Mouse (Mus musculus): ENCODE data around the gene Zfp583. TPM values are rescaled to one million over a fixed set of nuclear protein-coding genes. Genes with fewer than 3 reads are reported as not detected.
"Not testable (repeated sequence)": the region's sequence is repeated elsewhere in the genome, so short reads cannot be mapped to it uniquely, and the experiment has no call there.

Gene Zfp583
- polyA plus RNA-seq, 1 experiment: 5.6 TPM

DNA sequence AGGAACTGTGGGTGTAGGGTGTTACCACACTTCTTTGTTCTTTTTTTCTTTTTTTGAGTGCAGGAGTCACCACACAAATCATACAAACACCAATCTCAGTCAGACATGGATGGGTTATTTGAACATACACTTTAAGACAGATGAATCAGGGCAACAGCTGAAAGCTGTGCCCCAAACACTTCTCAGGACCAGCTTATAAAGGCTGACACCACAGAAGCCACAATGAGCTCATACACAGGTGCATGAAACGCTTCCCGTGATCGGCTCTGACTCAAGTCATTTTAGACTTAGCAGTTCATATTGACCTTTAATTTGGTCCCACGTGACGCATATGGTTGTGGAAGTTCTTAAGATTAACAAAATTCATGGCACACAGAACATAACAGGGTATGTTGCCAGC, 8.8 kb upstream of the Zfp583 start:
- WGBS: 85% methylated on average over 5 of the region's 5 CpGs
- H3K4me3 ChIP-seq (replicated peaks; ENCODE audit: insufficient read depth, low read depth, low read length): no peak overlapping the region
- H3K4me1 ChIP-seq (ENCODE audit: control insufficient read depth, insufficient read depth, low read length): no peaks in the 10 kb centered on the region
- no peak overlapping the region for H3K27ac ChIP-seq (ENCODE audit: insufficient read depth, low read length)
- no peaks in the 10 kb centered on the region for H3K27me3 ChIP-seq (ENCODE audit: control insufficient read depth, insufficient read depth, low read length)
- no peak for TF ChIP-seq POLR2A (IDR thresholded peaks at IDR 0.05; ENCODE audit: borderline replicate concordance, insufficient read depth, low read length)
- TF ChIP-seq CTCF (IDR thresholded peaks at IDR 0.05; ENCODE audit: borderline replicate concordance, insufficient read depth, low read depth, low read length): no peak
- DNase-seq: no peak

DNA sequence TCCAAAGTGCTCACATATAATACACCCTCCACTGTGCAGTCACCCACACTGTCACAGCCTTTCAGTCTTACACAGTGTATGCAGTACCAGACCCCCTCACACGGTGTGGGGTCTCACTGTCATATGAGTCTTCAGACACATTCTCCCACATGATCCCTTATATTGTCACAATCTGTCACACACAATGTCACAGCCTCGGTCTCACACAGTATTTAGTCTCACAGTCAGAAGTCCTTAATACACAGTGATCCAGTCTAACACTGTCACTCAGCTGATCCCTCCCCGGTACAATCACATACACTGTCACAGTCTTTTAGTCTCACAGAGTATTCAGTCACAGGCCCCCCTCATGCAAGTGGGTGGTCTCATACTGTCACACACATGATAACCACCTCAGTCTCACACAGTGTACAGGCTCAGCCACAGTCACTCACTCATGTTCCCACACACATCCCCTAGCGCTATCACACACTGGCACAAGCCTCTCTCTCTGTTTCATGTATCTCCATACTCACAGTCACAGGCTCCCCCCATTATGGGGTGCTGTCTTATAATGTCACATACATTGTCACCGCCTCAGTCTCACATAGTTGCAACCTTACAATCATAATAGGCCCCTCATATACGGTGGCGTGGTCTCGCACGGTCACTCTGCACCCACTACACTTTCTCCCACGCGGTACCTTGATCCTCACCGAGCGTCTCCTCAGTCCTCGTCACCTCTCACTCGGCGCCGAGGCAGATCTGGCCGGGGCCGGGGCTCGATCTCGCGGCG, 440 bp downstream of the Zfp583 start:
- Histone ChIP-seq H3K4me3 (replicated peaks; ENCODE audit: insufficient read depth, low read depth, low read length) (peak overlapping the region; percentile 99), H3K27ac (ENCODE audit: insufficient read depth, low read length) (peak overlapping the region; percentile 65; the same call in 1 of the 2 replicates), H3K27me3 (ENCODE audit: control insufficient read depth, insufficient read depth, low read length) (no peaks in the 10 kb centered on the region), H3K4me1 (ENCODE audit: control insufficient read depth, insufficient read depth, low read length) (peaks cover 4% of the 10 kb centered on the region; the same call in 1 of the 2 replicates)
- TF ChIP-seq CTCF (IDR thresholded peaks at IDR 0.05; ENCODE audit: borderline replicate concordance, insufficient read depth, low read depth, low read length) (no peak), POLR2A (IDR thresholded peaks at IDR 0.05; ENCODE audit: borderline replicate concordance, insufficient read depth, low read length) (no peak)
- peak in 1 of 2 experiments; percentile 20 for DNase-seq
- 7% methylated on average over 23 of the region's 23 CpGs for WGBS

DNA sequence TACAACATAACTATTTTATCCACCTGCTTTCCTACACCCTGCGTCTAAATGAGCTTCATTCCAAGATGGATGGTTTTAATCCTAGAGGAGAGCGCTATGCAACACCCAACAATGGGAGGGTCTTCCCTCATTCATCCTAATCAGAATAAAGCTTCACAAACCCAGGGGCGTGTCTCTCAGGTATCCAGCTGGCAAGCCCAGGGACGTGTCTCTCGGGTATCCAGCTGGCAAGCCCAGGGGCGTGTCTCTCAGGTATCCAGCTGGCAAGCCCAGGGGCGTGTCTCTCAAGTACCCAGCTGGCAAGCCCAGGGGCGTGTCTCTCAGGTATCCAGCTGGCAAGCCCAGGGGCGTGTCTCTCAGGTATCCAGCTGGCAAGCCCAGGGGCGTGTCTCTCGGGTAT, 30.3 kb downstream of the Zfp583 start:
- not testable (repeated sequence) for DNase-seq; H3K27ac ChIP-seq (ENCODE audit: insufficient read depth, low read length); H3K4me1 ChIP-seq (ENCODE audit: control insufficient read depth, insufficient read depth, low read length); H3K4me3 ChIP-seq (replicated peaks; ENCODE audit: insufficient read depth, low read depth, low read length); H3K27me3 ChIP-seq (ENCODE audit: control insufficient read depth, insufficient read depth, low read length)
- 84% methylated on average over 11 of the region's 11 CpGs for WGBS

DNA sequence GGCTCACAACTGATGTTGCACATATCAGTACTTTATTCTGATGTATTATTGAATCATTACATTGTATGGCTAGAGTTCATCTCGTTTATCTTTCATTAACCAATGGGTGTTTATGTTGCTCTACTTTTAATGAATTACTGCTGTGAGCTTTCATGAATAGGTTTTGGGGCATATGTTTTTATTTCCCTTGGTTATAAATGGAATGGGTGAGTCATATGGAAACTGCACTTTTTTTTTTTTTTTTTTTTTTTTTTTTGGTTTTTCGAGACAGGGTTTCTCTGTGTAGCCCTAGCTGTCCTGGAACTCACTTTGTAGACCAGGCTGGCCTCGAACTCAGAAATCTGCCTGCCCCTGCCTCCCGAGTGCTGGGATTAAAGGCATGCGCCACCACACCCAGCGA, 40.0 kb downstream of the Zfp583 start:
- not testable (repeated sequence) for H3K4me3 ChIP-seq (replicated peaks; ENCODE audit: insufficient read depth, low read depth, low read length); H3K27me3 ChIP-seq (ENCODE audit: control insufficient read depth, insufficient read depth, low read length); DNase-seq; H3K27ac ChIP-seq (ENCODE audit: insufficient read depth, low read length)
- 0 out of 2 replicates have a peak, but pooled peaks cover 10% of the 10 kb centered on the region for H3K4me1 ChIP-seq (ENCODE audit: control insufficient read depth, insufficient read depth, low read length)
- WGBS: 83% methylated on average over 6 of the region's 6 CpGs

DNA sequence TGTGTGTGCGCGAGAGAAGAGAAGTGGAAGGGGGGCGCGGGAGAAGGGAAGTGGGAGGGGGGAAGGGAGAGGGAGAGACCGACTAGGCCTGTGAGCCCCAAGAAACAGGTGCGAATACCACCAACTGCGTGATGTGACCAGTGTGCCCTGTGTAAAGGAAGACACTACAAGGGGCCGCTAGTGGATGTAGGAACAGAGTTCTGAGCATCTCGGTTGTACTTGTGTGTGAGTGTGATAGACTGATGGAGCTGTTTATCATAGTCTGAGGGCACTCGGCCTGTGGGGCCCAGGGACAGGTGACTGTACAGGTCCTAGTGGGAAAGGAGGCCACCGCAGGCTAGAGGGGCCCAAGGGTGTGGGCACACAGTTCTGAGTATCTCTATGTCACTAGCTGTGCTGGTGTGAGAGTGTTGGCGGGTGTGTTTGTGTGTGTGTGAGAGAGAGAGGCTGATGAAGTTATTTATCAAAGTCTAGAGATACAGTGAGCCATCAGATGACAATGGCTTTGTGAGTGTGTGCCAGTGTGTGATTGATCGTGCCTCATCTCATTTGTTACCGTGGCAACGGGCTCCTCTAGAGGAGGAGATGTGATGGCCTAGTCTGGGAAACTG, 44.1 kb downstream of the Zfp583 start:
- H3K4me1 ChIP-seq (ENCODE audit: control insufficient read depth, insufficient read depth, low read length): 0 out of 2 replicates have a peak, but pooled peaks cover 10% of the 10 kb centered on the region
- H3K4me3 ChIP-seq (replicated peaks; ENCODE audit: insufficient read depth, low read depth, low read length): peak overlapping the region; percentile 61
- no peaks in the 10 kb centered on the region for H3K27me3 ChIP-seq (ENCODE audit: control insufficient read depth, insufficient read depth, low read length)
- no peak overlapping the region for H3K27ac ChIP-seq (ENCODE audit: insufficient read depth, low read length)
- 9% methylated on average over 15 of the region's 15 CpGs for WGBS
- no peak for TF ChIP-seq CTCF (IDR thresholded peaks at IDR 0.05; ENCODE audit: borderline replicate concordance, insufficient read depth, low read depth, low read length)
- no peak for TF ChIP-seq POLR2A (IDR thresholded peaks at IDR 0.05; ENCODE audit: borderline replicate concordance, insufficient read depth, low read length)
- DNase-seq: peak; percentile 38 to 48

DNA sequence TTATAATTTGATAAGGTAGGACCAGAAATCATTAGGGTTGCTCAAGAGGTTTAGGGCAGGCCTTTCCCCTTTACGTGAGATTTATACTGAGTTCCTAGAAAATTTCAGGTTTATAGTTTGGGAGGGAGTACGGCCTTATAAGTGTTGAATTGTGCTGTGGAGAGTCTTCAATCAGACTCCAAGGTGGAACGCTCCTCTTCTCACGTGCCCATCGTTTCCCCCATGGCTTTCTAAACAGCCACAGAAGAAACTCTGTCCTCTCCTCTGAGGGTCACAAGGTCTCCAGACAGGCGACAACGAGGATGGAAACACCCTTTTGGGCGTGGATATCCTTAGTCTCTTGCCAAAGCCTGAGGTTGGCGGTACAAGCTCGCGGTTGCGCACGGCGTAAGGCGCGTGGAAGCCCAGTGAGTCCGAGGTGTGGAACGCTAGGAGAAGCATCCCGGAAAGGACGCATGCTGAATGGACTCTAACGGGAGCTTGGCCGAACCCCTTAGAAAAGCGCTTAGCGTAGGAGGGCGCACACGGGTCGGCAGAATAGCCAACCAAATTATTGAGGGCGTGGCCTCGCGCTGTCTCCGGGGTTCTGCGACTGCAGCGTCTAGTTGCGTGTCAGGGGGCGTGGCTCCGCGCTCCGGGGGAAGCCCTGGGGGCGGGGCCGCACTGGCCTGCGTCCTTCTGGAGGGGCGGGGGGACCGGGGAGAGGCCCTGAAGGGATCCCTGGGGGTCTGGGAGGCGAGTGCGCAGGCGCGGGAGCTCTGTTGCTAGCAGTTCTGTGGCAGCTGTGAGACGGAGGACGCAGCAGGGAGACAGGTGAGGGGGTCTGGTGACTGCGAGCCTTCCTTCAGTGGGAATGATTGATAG, 45.0 kb downstream of the Zfp583 start, which contains the start of gene Zfp667:
Gene Zfp667, plus strand, starts transcription at position 738 of the 864 bp plus-strand sequence.
- H3K27me3 ChIP-seq (ENCODE audit: control insufficient read depth, insufficient read depth, low read length): no peaks in the 10 kb centered on the region
- peak; percentile 96 to 97 for DNase-seq
- H3K4me1 ChIP-seq (ENCODE audit: control insufficient read depth, insufficient read depth, low read length): 0 out of 2 replicates have a peak, but pooled peaks cover 10% of the 10 kb centered on the region
- 2% methylated on average over 49 of the region's 50 CpGs for WGBS
- H3K4me3 ChIP-seq (replicated peaks; ENCODE audit: insufficient read depth, low read depth, low read length): peak within 1 kb of the TSS; percentile 61
- peak within 1 kb of the TSS; percentile 49 for H3K27ac ChIP-seq (ENCODE audit: insufficient read depth, low read length)
- TF ChIP-seq POLR2A (IDR thresholded peaks at IDR 0.05; ENCODE audit: borderline replicate concordance, insufficient read depth, low read length) (peak; percentile 66), CTCF (IDR thresholded peaks at IDR 0.05; ENCODE audit: borderline replicate concordance, insufficient read depth, low read depth, low read length) (no peak)

DNA sequence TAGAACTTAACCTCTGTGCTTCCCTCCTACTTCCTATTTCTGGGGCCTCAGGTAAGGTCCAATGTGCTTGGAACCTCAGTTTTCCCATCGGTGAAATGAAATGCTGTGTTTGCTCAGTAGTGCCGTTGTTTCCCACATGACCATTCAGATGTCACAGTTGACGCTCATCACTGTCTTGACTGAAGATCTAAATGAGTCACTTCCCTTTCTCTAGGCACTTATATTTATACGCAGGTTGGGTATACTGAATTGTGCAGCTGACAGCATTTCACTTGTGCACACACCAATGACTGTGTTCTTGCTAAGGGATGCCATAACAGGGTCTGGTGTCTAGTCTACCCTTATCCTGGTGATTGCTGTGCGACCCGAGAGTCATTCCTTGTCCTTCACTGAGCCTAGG, 45.7 kb downstream of the Zfp583 start:
- 0 out of 2 replicates have a peak, but pooled peaks cover 10% of the 10 kb centered on the region for H3K4me1 ChIP-seq (ENCODE audit: control insufficient read depth, insufficient read depth, low read length)
- H3K27me3 ChIP-seq (ENCODE audit: control insufficient read depth, insufficient read depth, low read length): no peaks in the 10 kb centered on the region
- H3K4me3 ChIP-seq (replicated peaks; ENCODE audit: insufficient read depth, low read depth, low read length): no peak overlapping the region
- TF ChIP-seq POLR2A (IDR thresholded peaks at IDR 0.05; ENCODE audit: borderline replicate concordance, insufficient read depth, low read length) (no peak), CTCF (IDR thresholded peaks at IDR 0.05; ENCODE audit: borderline replicate concordance, insufficient read depth, low read depth, low read length) (no peak)
- no peak overlapping the region for H3K27ac ChIP-seq (ENCODE audit: insufficient read depth, low read length)
- 90% methylated on average over 6 of the region's 6 CpGs for WGBS
- DNase-seq: no peak
